Mouse (Mus musculus): Measurements from ENCODE around the gene Hist1h2ad. TPM values are rescaled to one million over a fixed set of nuclear protein-coding genes. Genes with fewer than 3 reads are reported as not detected.

Hist1h2ad gene
- total RNA-seq, 2 experiments from 2014 or later = 1.5 to 5.5 TPM

- peak; percentile 38 for DNase-seq
Observed at GRCm38 (mm10) chr13:23620733-23621531, 46.8 kb downstream of the Hist1h2ad start, which contains the start of gene Hist1h2be. Gene Hist1h2be, minus strand, starts transcription at chr13:23621124.

- DNase-seq = peak; percentile 64
Observed at GRCm38 (mm10) chr13:23621532-23622174, 47.5 kb downstream of the Hist1h2ad start.

GRCm38 (mm10) chr13:23622175-23622671, 48.0 kb downstream of the Hist1h2ad start, which contains the start of gene Hist1h1e:
Gene Hist1h1e, minus strand, starts transcription at chr13:23622558.
- DNase-seq = peak; percentile 92

- DNase-seq = no peak
Observed at GRCm38 (mm10) chr13:23622861-23623450, 48.8 kb downstream of the Hist1h2ad start.

Small RNAs within 50 kb of the gene (microRNA-seq; reads per million reads assigned to microRNA genes)
- 0 reads per million in 2 experiments for gene Gm44297 (ENCODE audit: borderline replicate concordance in 2 of 2)
- 0 reads per million in 2 experiments for gene Gm44359 (ENCODE audit: borderline replicate concordance in 2 of 2)
- gene Gm44394 (ENCODE audit: borderline replicate concordance in 2 of 2) = 0 reads per million in 2 experiments

Other genes starting within 250 kb of the Hist1h2ad start
- 10 to 100 TPM in 1 of 2 experiments, 1 to 10 TPM in 1; 8.8 to 10.3 TPM for gene Zfp322a, start 205.2 kb upstream of the Hist1h2ad start, total RNA-seq (2021)
- gene Abt1, start 150.5 kb upstream of the Hist1h2ad start, total RNA-seq (2021) = 1 to 10 TPM; 2.9 to 3.7 TPM
- not detected for gene Btn1a1, start 108.5 kb upstream of the Hist1h2ad start, total RNA-seq (2021)
- gene Btn2a2, start 85.5 kb upstream of the Hist1h2ad start, total RNA-seq (2021) = not detected
- gene Hist1h4h, start 43.3 kb upstream of the Hist1h2ad start, total RNA-seq (2021) = 100 to 1,000 TPM; 156 to 160 TPM
- 10 to 100 TPM in 1 of 2 experiments, 1 to 10 TPM in 1; 9.5 to 14.9 TPM for gene Hist1h2af, start 40.5 kb upstream of the Hist1h2ad start, total RNA-seq (2021)
- 1 to 10 TPM; 2.0 to 3.9 TPM for gene Hist1h3g, start 39.0 kb upstream of the Hist1h2ad start, total RNA-seq (2021)
- gene Hist1h2bh, start 31.0 kb upstream of the Hist1h2ad start, total RNA-seq (2021) = 1 to 10 TPM in 1 of 2 experiments, under 1 TPM in 1; 0.90 to 1.7 TPM
- gene Hist1h3f, start 30.3 kb upstream of the Hist1h2ad start, total RNA-seq (2021) = 1 to 10 TPM; 5.0 to 6.6 TPM
- 10 to 100 TPM; 15.2 to 26.3 TPM for gene Hist1h4f, start 22.7 kb upstream of the Hist1h2ad start, total RNA-seq (2021)
- 1 to 10 TPM; 1.2 to 2.3 TPM for gene Hist1h1d, start 21.1 kb upstream of the Hist1h2ad start, total RNA-seq (2021)
- 10 to 100 TPM; 11.7 to 13.0 TPM for gene Hist1h3e, start 12.0 kb upstream of the Hist1h2ad start, total RNA-seq (2021)
- 1 to 10 TPM in 1 of 2 experiments, under 1 TPM in 1; 0.54 to 2.5 TPM for gene Hist1h2ae, start 3.2 kb upstream of the Hist1h2ad start, total RNA-seq (2021)
- gene Hist1h2bg, start 3.0 kb upstream of the Hist1h2ad start, total RNA-seq (2021) = 10 to 100 TPM; 24.4 to 24.5 TPM
- gene Hist1h2bf, start 185 bp upstream of the Hist1h2ad start, total RNA-seq (2021) = 10 to 100 TPM; 10.4 TPM
- gene Hist1h3d, start 1.4 kb downstream of the Hist1h2ad start, total RNA-seq (2021) = 1 to 10 TPM; 3.4 to 3.8 TPM
- gene Hist1h4d, start 7.2 kb downstream of the Hist1h2ad start, total RNA-seq (2021) = 10 to 100 TPM; 35.7 to 38.0 TPM
- 10 to 100 TPM; 18.0 to 18.2 TPM for gene Hist1h2be, start 46.7 kb downstream of the Hist1h2ad start, total RNA-seq (2021)
- 10 to 100 TPM; 40.0 to 45.3 TPM for gene Hist1h1e, start 48.2 kb downstream of the Hist1h2ad start, total RNA-seq (2021)
- gene Hist1h2ac, start 109.6 kb downstream of the Hist1h2ad start, total RNA-seq (2021) = 1 to 10 TPM in 1 of 2 experiments, under 1 TPM in 1; 0.84 to 2.0 TPM
- 10 to 100 TPM; 67.0 to 81.6 TPM for gene Hist1h2bc, start 109.8 kb downstream of the Hist1h2ad start, total RNA-seq (2021)
- gene Hist1h1t, start 121.4 kb downstream of the Hist1h2ad start, total RNA-seq (2021) = not detected
- gene Hist1h4c, start 124.1 kb downstream of the Hist1h2ad start, total RNA-seq (2021) = 10 to 100 TPM; 53.1 to 63.8 TPM
- 10 to 100 TPM; 14.7 to 24.7 TPM for gene Hfe, start 136.5 kb downstream of the Hist1h2ad start, total RNA-seq (2021)
- 100 to 1,000 TPM; 156 to 159 TPM for gene Hist1h1c, start 164.4 kb downstream of the Hist1h2ad start, total RNA-seq (2021)
- 1 to 10 TPM; 5.0 to 7.1 TPM for gene Hist1h3c, start 171.2 kb downstream of the Hist1h2ad start, total RNA-seq (2021)
- gene Hist1h2bb, start 172.4 kb downstream of the Hist1h2ad start, total RNA-seq (2021) = 10 to 100 TPM in 1 of 2 experiments, 1 to 10 TPM in 1; 5.9 to 10.7 TPM
- gene Hist1h2ab, start 176.7 kb downstream of the Hist1h2ad start, total RNA-seq (2021) = 10 to 100 TPM in 1 of 2 experiments, 1 to 10 TPM in 1; 9.5 to 11.0 TPM
- 10 to 100 TPM in 1 of 2 experiments, 1 to 10 TPM in 1; 9.6 to 17.3 TPM for gene Hist1h3b, start 177.9 kb downstream of the Hist1h2ad start, total RNA-seq (2021)
- gene Hist1h4b, start 182.6 kb downstream of the Hist1h2ad start, total RNA-seq (2021) = 10 to 100 TPM in 1 of 2 experiments, 1 to 10 TPM in 1; 8.6 to 18.2 TPM
- 10 to 100 TPM in 1 of 2 experiments, 1 to 10 TPM in 1; 8.0 to 13.6 TPM for gene Hist1h4a, start 186.8 kb downstream of the Hist1h2ad start, total RNA-seq (2021)
- 10 to 100 TPM; 10.2 to 14.0 TPM for gene Hist1h3a, start 188.0 kb downstream of the Hist1h2ad start, total RNA-seq (2021)
- gene Hist1h1a, start 189.3 kb downstream of the Hist1h2ad start, total RNA-seq (2021) = 1 to 10 TPM; 5.3 to 7.9 TPM
- gene Trim38, start 195.5 kb downstream of the Hist1h2ad start, total RNA-seq (2021) = not detected
- gene Slc17a2, start 232.6 kb downstream of the Hist1h2ad start, total RNA-seq (2021) = not detected

Measured in gastrocnemius, postnatal 25 days (tissue).